Comparison of ENCODE assay signal across 13 mouse cellular contexts in genomic region chr10:86389913-86390312, GRCm38 (mm10).
A peak's percentile ranks its signal among the peaks of the same experiment; 100 is the strongest.
DNase-seq lines count a peak whose midpoint lies in the region; ATAC-seq lines count a peak whose summit lies in the region.
"Had no signal": no experiment of that assay in that cellular context is flagged by ENCODE, and none has a peak within 500 bp of the region (broad histone marks: within the 10 kb centered on the region; RNA-seq: fewer than 3 reads in every experiment).

No protein-coding gene starts in this region.

- peaks cover 3% of the 10 kb centered on the region; the same call in 1 of the 2 replicates for H3K36me3 ChIP-seq in hindbrain, embryonic 13.5 days
- H3K36me3 ChIP-seq in hindbrain, embryonic 11.5 days (ENCODE audit: control insufficient read depth, insufficient read depth, low read length), result no peaks in the 10 kb centered on the region
- H3K36me3 ChIP-seq in forebrain, embryonic 15.5 days, result no peaks in the 10 kb centered on the region
- H3K36me3 ChIP-seq in midbrain, embryonic 12.5 days, result no peaks in the 10 kb centered on the region
- H3K36me3 ChIP-seq: heart, embryonic 13.5 days had no signal

- 35% methylated on average over 2 of the region's 2 CpGs for WGBS in hindbrain, embryonic 13.5 days
- WGBS in hindbrain, embryonic 11.5 days, result 54% methylated on average over 2 of the region's 2 CpGs
- 3% methylated on average over 2 of the region's 2 CpGs for WGBS in forebrain, embryonic 15.5 days
- WGBS in midbrain, embryonic 12.5 days, result 31% methylated on average over 2 of the region's 2 CpGs

- no peak overlapping the region for H3K9ac ChIP-seq in hindbrain, embryonic 13.5 days
- H3K9ac ChIP-seq in hindbrain, embryonic 11.5 days (ENCODE audit: low read depth, low read length), result no peak overlapping the region
- no peak overlapping the region for H3K9ac ChIP-seq in forebrain, embryonic 15.5 days (replicated peaks)
- H3K9ac ChIP-seq in midbrain, embryonic 12.5 days (replicated peaks), result no peak overlapping the region
- H3K9ac ChIP-seq: heart, embryonic 13.5 days had no signal

- H3K4me1 ChIP-seq in hindbrain, embryonic 13.5 days (replicated peaks), result peaks cover 28% of the 10 kb centered on the region
- no peaks in the 10 kb centered on the region for H3K4me1 ChIP-seq in hindbrain, embryonic 11.5 days (replicated peaks; ENCODE audit: control insufficient read depth, insufficient read depth, low read length)
- peaks cover 30% of the 10 kb centered on the region for H3K4me1 ChIP-seq in forebrain, embryonic 15.5 days
- H3K4me1 ChIP-seq in midbrain, embryonic 12.5 days, result peaks cover 13% of the 10 kb centered on the region

- no peak for ATAC-seq in hindbrain, embryonic 13.5 days (ENCODE audit: low FRiP score)
- no peak for ATAC-seq in hindbrain, embryonic 11.5 days (ENCODE audit: low FRiP score)
- peak; percentile 56 for ATAC-seq in forebrain, embryonic 15.5 days (replicated peaks)
- ATAC-seq in midbrain, embryonic 12.5 days (ENCODE audit: low FRiP score, low read depth), result peak; percentile 49; the same call in 1 of the 2 replicates

- no peak overlapping the region for H3K4me3 ChIP-seq in hindbrain, embryonic 13.5 days
- H3K4me3 ChIP-seq in hindbrain, embryonic 11.5 days (ENCODE audit: low read depth, low read length), result no peak overlapping the region
- H3K4me3 ChIP-seq in forebrain, embryonic 15.5 days, result no peak overlapping the region
- no peak overlapping the region for H3K4me3 ChIP-seq in midbrain, embryonic 12.5 days
- H3K4me3 ChIP-seq: heart, embryonic 13.5 days had no signal

- 0 out of 2 replicates have a peak overlapping the region, but pooled peaks have one; percentile 12 for H3K27ac ChIP-seq in hindbrain, embryonic 13.5 days
- no peak overlapping the region for H3K27ac ChIP-seq in hindbrain, embryonic 11.5 days (ENCODE audit: low read depth, low read length)
- H3K27ac ChIP-seq in forebrain, embryonic 15.5 days (replicated peaks), result no peak overlapping the region; the same call in 1 of the 2 replicates
- no peak overlapping the region for H3K27ac ChIP-seq in midbrain, embryonic 12.5 days (replicated peaks)
- H3K27ac ChIP-seq: heart, embryonic 13.5 days had no signal

- H3K4me2 ChIP-seq in hindbrain, embryonic 13.5 days, result no peak overlapping the region
- no peak overlapping the region for H3K4me2 ChIP-seq in hindbrain, embryonic 11.5 days (replicated peaks; ENCODE audit: low read depth, low read length)
- no peak overlapping the region for H3K4me2 ChIP-seq in forebrain, embryonic 15.5 days (replicated peaks)
- H3K4me2 ChIP-seq in midbrain, embryonic 12.5 days (replicated peaks), result no peak overlapping the region
- H3K4me2 ChIP-seq: heart, embryonic 13.5 days had no signal

- no peaks in the 10 kb centered on the region for H3K27me3 ChIP-seq in hindbrain, embryonic 13.5 days
- H3K27me3 ChIP-seq in hindbrain, embryonic 11.5 days (ENCODE audit: control insufficient read depth, insufficient read depth, low read length), result no peaks in the 10 kb centered on the region
- no peaks in the 10 kb centered on the region for H3K27me3 ChIP-seq in forebrain, embryonic 15.5 days
- no peaks in the 10 kb centered on the region for H3K27me3 ChIP-seq in midbrain, embryonic 12.5 days
- H3K27me3 ChIP-seq: heart, embryonic 13.5 days had no signal

- 0 out of 2 replicates have a peak, but pooled peaks cover 4% of the 10 kb centered on the region for H3K9me3 ChIP-seq in hindbrain, embryonic 13.5 days
- H3K9me3 ChIP-seq in hindbrain, embryonic 11.5 days (ENCODE audit: control insufficient read depth, low read length), result no peaks in the 10 kb centered on the region
- H3K9me3 ChIP-seq in forebrain, embryonic 15.5 days, result 0 out of 2 replicates have a peak, but pooled peaks cover 2% of the 10 kb centered on the region
- no peaks in the 10 kb centered on the region for H3K9me3 ChIP-seq in midbrain, embryonic 12.5 days

- no peak for DNase-seq in hindbrain, embryonic 11.5 days (ENCODE audit: low spot score)
- DNase-seq in ZHBTc4 (ENCODE audit: low read depth, low spot score), result peak; percentile 26
- no peak for DNase-seq in urinary bladder, postnatal 10 days (ENCODE audit: low spot score)
- DNase-seq in ovary, adult 18-20 months (ENCODE audit: low spot score), result no peak
- DNase-seq in natural killer cell, adult 2 months (ENCODE audit: low spot score in 2 of 2), result no peak
- DNase-seq: adrenal gland, postnatal 14 days; cerebellum, adult 8-10 months; kidney, adult 18-20 months; liver had no signal

Comparison
In these comparisons a context has a peak if more than half of its experiments do, and no peak if none do; other contexts are left out.
1. ATAC-seq: peak in forebrain, embryonic 15.5 days (single experiment) and midbrain, embryonic 12.5 days (single experiment); none in hindbrain, embryonic 13.5 days (single experiment) and hindbrain, embryonic 11.5 days (single experiment).